Mouse (Mus musculus): ENCODE measurements around the gene Gm1043. TPM values are rescaled to one million over a fixed set of nuclear protein-coding genes. Genes with fewer than 3 reads are reported as not detected.

Gene Gm1043
- polyA plus RNA-seq (2015; fragmentation: Nextera tagmentation; extraction: Ambion mirVana), result 2.6 and 4.3 TPM in 2 replicates

- no peaks in the 10 kb centered on the region; the same call in 1 of the 2 replicates for H3K27me3 ChIP-seq (replicated peaks; ENCODE audit: control insufficient read depth, insufficient read depth, low read length)
- H3K4me1 ChIP-seq (replicated peaks; ENCODE audit: control insufficient read depth, insufficient read depth, low read length), result peaks cover 35% of the 10 kb centered on the region
- H3K9ac ChIP-seq (replicated peaks; ENCODE audit: low read depth, low read length), result no peak within 1 kb of the TSS
- WGBS, result 87% methylated on average over 16 of the region's 16 CpGs
- H3K9me3 ChIP-seq (ENCODE audit: control insufficient read depth, low read length), result no peaks in the 10 kb centered on the region
- no peak within 1 kb of the TSS for H3K4me2 ChIP-seq (ENCODE audit: low read length)
- H3K27ac ChIP-seq (ENCODE audit: low read length), result peak within 1 kb of the TSS; percentile 89
- H3K4me3 ChIP-seq (replicated peaks; ENCODE audit: low read length), result no peak within 1 kb of the TSS
- no peak for ATAC-seq
- H3K36me3 ChIP-seq (ENCODE audit: control insufficient read depth, insufficient read depth), result 0 out of 2 replicates have a peak, but pooled peaks cover 3% of the 10 kb centered on the region
Observed at GRCm38 (mm10) chr5:37085241-37085640, at the start of gene Gm1043. TSS of gene Gm1043 (plus strand) at chr5:37085370.

- Histone ChIP-seq H3K27ac (ENCODE audit: low read length) (no peak overlapping the region), H3K36me3 (ENCODE audit: control insufficient read depth, insufficient read depth) (no peaks in the 10 kb centered on the region), H3K4me2 (ENCODE audit: low read length) (no peak overlapping the region), H3K4me1 (replicated peaks; ENCODE audit: control insufficient read depth, insufficient read depth, low read length) (peaks cover 4% of the 10 kb centered on the region; the same call in 1 of the 2 replicates), H3K27me3 (replicated peaks; ENCODE audit: control insufficient read depth, insufficient read depth, low read length) (0 out of 2 replicates have a peak, but pooled peaks cover 2% of the 10 kb centered on the region), H3K9me3 (ENCODE audit: control insufficient read depth, low read length) (no peaks in the 10 kb centered on the region), H3K9ac (replicated peaks; ENCODE audit: low read depth, low read length) (no peak overlapping the region), H3K4me3 (replicated peaks; ENCODE audit: low read length) (no peak overlapping the region)
- 70% methylated on average over 6 of the region's 6 CpGs for WGBS
- ATAC-seq, result no peak
Observed at GRCm38 (mm10) chr5:37035896-37036295, 49.3 kb upstream of the Gm1043 start.

GRCm38 (mm10) chr5:37036884-37037283 lies 48.3 kb upstream of the Gm1043 start:
- Histone ChIP-seq H3K27ac (ENCODE audit: low read length) (no peak overlapping the region), H3K4me2 (ENCODE audit: low read length) (no peak overlapping the region), H3K4me3 (replicated peaks; ENCODE audit: low read length) (no peak overlapping the region), H3K9ac (replicated peaks; ENCODE audit: low read depth, low read length) (no peak overlapping the region), H3K27me3 (replicated peaks; ENCODE audit: control insufficient read depth, insufficient read depth, low read length) (no peaks in the 10 kb centered on the region), H3K36me3 (ENCODE audit: control insufficient read depth, insufficient read depth) (no peaks in the 10 kb centered on the region), H3K9me3 (ENCODE audit: control insufficient read depth, low read length) (no peaks in the 10 kb centered on the region), H3K4me1 (replicated peaks; ENCODE audit: control insufficient read depth, insufficient read depth, low read length) (peaks cover 9% of the 10 kb centered on the region)
- ATAC-seq, result no peak
- 74% methylated on average over 3 of the region's 3 CpGs for WGBS

GRCm38 (mm10) chr5:37039908-37040307 lies 45.3 kb upstream of the Gm1043 start:
- Histone ChIP-seq H3K27ac (ENCODE audit: low read length) (no peak overlapping the region), H3K9ac (replicated peaks; ENCODE audit: low read depth, low read length) (no peak overlapping the region), H3K9me3 (ENCODE audit: control insufficient read depth, low read length) (no peaks in the 10 kb centered on the region), H3K36me3 (ENCODE audit: control insufficient read depth, insufficient read depth) (no peaks in the 10 kb centered on the region), H3K4me3 (replicated peaks; ENCODE audit: low read length) (no peak overlapping the region), H3K27me3 (replicated peaks; ENCODE audit: control insufficient read depth, insufficient read depth, low read length) (no peaks in the 10 kb centered on the region), H3K4me2 (ENCODE audit: low read length) (no peak overlapping the region), H3K4me1 (replicated peaks; ENCODE audit: control insufficient read depth, insufficient read depth, low read length) (peaks cover 16% of the 10 kb centered on the region)
- ATAC-seq, result no peak
- 84% methylated on average over 6 of the region's 6 CpGs for WGBS

- Histone ChIP-seq H3K9me3 (ENCODE audit: control insufficient read depth, low read length) (no peaks in the 10 kb centered on the region), H3K4me3 (replicated peaks; ENCODE audit: low read length) (no peak overlapping the region), H3K4me1 (replicated peaks; ENCODE audit: control insufficient read depth, insufficient read depth, low read length) (peaks cover 16% of the 10 kb centered on the region), H3K9ac (replicated peaks; ENCODE audit: low read depth, low read length) (no peak overlapping the region), H3K4me2 (ENCODE audit: low read length) (no peak overlapping the region), H3K27me3 (replicated peaks; ENCODE audit: control insufficient read depth, insufficient read depth, low read length) (no peaks in the 10 kb centered on the region), H3K36me3 (ENCODE audit: control insufficient read depth, insufficient read depth) (no peaks in the 10 kb centered on the region), H3K27ac (ENCODE audit: low read length) (no peak overlapping the region)
- 17% methylated on average over 9 of the region's 9 CpGs for WGBS
- ATAC-seq, result no peak
Observed at GRCm38 (mm10) chr5:37040711-37041110, 44.5 kb upstream of the Gm1043 start.

- WGBS, result 41% methylated on average over 6 of the region's 6 CpGs
- Histone ChIP-seq H3K4me3 (replicated peaks; ENCODE audit: low read length) (no peak overlapping the region), H3K27ac (ENCODE audit: low read length) (no peak overlapping the region), H3K9ac (replicated peaks; ENCODE audit: low read depth, low read length) (no peak overlapping the region), H3K4me2 (ENCODE audit: low read length) (no peak overlapping the region), H3K4me1 (replicated peaks; ENCODE audit: control insufficient read depth, insufficient read depth, low read length) (peaks cover 19% of the 10 kb centered on the region), H3K36me3 (ENCODE audit: control insufficient read depth, insufficient read depth) (no peaks in the 10 kb centered on the region), H3K9me3 (ENCODE audit: control insufficient read depth, low read length) (no peaks in the 10 kb centered on the region), H3K27me3 (replicated peaks; ENCODE audit: control insufficient read depth, insufficient read depth, low read length) (no peaks in the 10 kb centered on the region)
- no peak for ATAC-seq
Observed at GRCm38 (mm10) chr5:37041651-37042050, 43.5 kb upstream of the Gm1043 start.

GRCm38 (mm10) chr5:37042934-37043333 lies 42.2 kb upstream of the Gm1043 start:
- H3K4me2 ChIP-seq (ENCODE audit: low read length), result no peak overlapping the region
- no peaks in the 10 kb centered on the region for H3K27me3 ChIP-seq (replicated peaks; ENCODE audit: control insufficient read depth, insufficient read depth, low read length)
- no peaks in the 10 kb centered on the region for H3K9me3 ChIP-seq (ENCODE audit: control insufficient read depth, low read length)
- H3K36me3 ChIP-seq (ENCODE audit: control insufficient read depth, insufficient read depth), result no peaks in the 10 kb centered on the region
- ATAC-seq, result peak; percentile 74
- WGBS, result 16% methylated on average over 4 of the region's 4 CpGs
- H3K9ac ChIP-seq (replicated peaks; ENCODE audit: low read depth, low read length), result no peak overlapping the region
- peak overlapping the region; percentile 20 for H3K27ac ChIP-seq (ENCODE audit: low read length)
- no peak overlapping the region for H3K4me3 ChIP-seq (replicated peaks; ENCODE audit: low read length)
- H3K4me1 ChIP-seq (replicated peaks; ENCODE audit: control insufficient read depth, insufficient read depth, low read length), result peaks cover 22% of the 10 kb centered on the region

GRCm38 (mm10) chr5:37044793-37045192 lies 40.4 kb upstream of the Gm1043 start:
- H3K4me2 ChIP-seq (ENCODE audit: low read length), result no peak overlapping the region
- no peak for ATAC-seq
- peaks cover 22% of the 10 kb centered on the region for H3K4me1 ChIP-seq (replicated peaks; ENCODE audit: control insufficient read depth, insufficient read depth, low read length)
- no peak overlapping the region for H3K27ac ChIP-seq (ENCODE audit: low read length)
- H3K27me3 ChIP-seq (replicated peaks; ENCODE audit: control insufficient read depth, insufficient read depth, low read length), result no peaks in the 10 kb centered on the region
- 75% methylated on average over 2 of the region's 2 CpGs for WGBS
- no peak overlapping the region for H3K9ac ChIP-seq (replicated peaks; ENCODE audit: low read depth, low read length)
- H3K36me3 ChIP-seq (ENCODE audit: control insufficient read depth, insufficient read depth), result no peaks in the 10 kb centered on the region
- H3K4me3 ChIP-seq (replicated peaks; ENCODE audit: low read length), result no peak overlapping the region
- no peaks in the 10 kb centered on the region for H3K9me3 ChIP-seq (ENCODE audit: control insufficient read depth, low read length)

- Histone ChIP-seq H3K9me3 (ENCODE audit: control insufficient read depth, low read length) (no peaks in the 10 kb centered on the region), H3K4me3 (replicated peaks; ENCODE audit: low read length) (no peak overlapping the region), H3K4me2 (ENCODE audit: low read length) (no peak overlapping the region), H3K9ac (replicated peaks; ENCODE audit: low read depth, low read length) (no peak overlapping the region), H3K27ac (ENCODE audit: low read length) (no peak overlapping the region), H3K36me3 (ENCODE audit: control insufficient read depth, insufficient read depth) (no peaks in the 10 kb centered on the region), H3K4me1 (replicated peaks; ENCODE audit: control insufficient read depth, insufficient read depth, low read length) (peaks cover 22% of the 10 kb centered on the region), H3K27me3 (replicated peaks; ENCODE audit: control insufficient read depth, insufficient read depth, low read length) (no peaks in the 10 kb centered on the region)
- 88% methylated on average over 2 of the region's 2 CpGs for WGBS
- ATAC-seq, result no peak
Observed at GRCm38 (mm10) chr5:37045582-37045981, 39.6 kb upstream of the Gm1043 start.

GRCm38 (mm10) chr5:37046791-37047190 lies 38.4 kb upstream of the Gm1043 start:
- Histone ChIP-seq H3K9me3 (ENCODE audit: control insufficient read depth, low read length) (no peaks in the 10 kb centered on the region), H3K4me1 (replicated peaks; ENCODE audit: control insufficient read depth, insufficient read depth, low read length) (peaks cover 14% of the 10 kb centered on the region), H3K9ac (replicated peaks; ENCODE audit: low read depth, low read length) (no peak overlapping the region), H3K4me2 (ENCODE audit: low read length) (no peak overlapping the region), H3K36me3 (ENCODE audit: control insufficient read depth, insufficient read depth) (no peaks in the 10 kb centered on the region), H3K27ac (ENCODE audit: low read length) (peak overlapping the region; percentile 3; the same call in 1 of the 2 replicates), H3K27me3 (replicated peaks; ENCODE audit: control insufficient read depth, insufficient read depth, low read length) (no peaks in the 10 kb centered on the region), H3K4me3 (replicated peaks; ENCODE audit: low read length) (no peak overlapping the region)
- no peak for ATAC-seq
- 57% methylated on average over 5 of the region's 5 CpGs for WGBS

Measured in forebrain, embryonic 16.5 days (tissue).